Mouse (Mus musculus) ES-E14 (cell line): ENCODE results near the gene Zbtb1. TPM values are rescaled to one million over a fixed set of nuclear protein-coding genes. Genes with fewer than 3 reads are reported as not detected.

Experiments used
- DNase-seq: peaks from one replicate; pipeline ENCODE4 v3.0.0-alpha.2; 2013; ENCODE audit warnings: low read depth, low spot score
- H3K27ac ChIP-seq: 2 replicates; pipeline ENCODE4 v1.5.1; 2012; ENCODE audit warnings: low read depth, mild to moderate bottlenecking, low read length, moderate library complexity, mixed read lengths; ENCODE audit not compliant: poor library complexity, insufficient read depth, severe bottlenecking
- H3K36me3 ChIP-seq: 2 replicates; pipeline ENCODE4 v1.6.1; 2012; ENCODE audit warnings: mild to moderate bottlenecking, low read length, moderate library complexity, mixed read lengths; ENCODE audit not compliant: control insufficient read depth, poor library complexity, insufficient read depth, severe bottlenecking
- H3K4me1 ChIP-seq, 2 experiments: fragments of 150-350 bp in 1 of 2; sonication (generic) in 1 of 2; 2 replicates each; pipeline ENCODE4 v1.6.1; 2012; ENCODE audit warnings: low read length in 2 of 2, mild to moderate bottlenecking in 1 of 2, mixed read lengths in 1 of 2; ENCODE audit not compliant: control insufficient read depth in 2 of 2, insufficient read depth in 2 of 2, poor library complexity in 1 of 2
- H3K4me3 ChIP-seq, 2 experiments: fragments of 150-350 bp in 1 of 2; sonication (generic) in 1 of 2; 2 replicates each; pipeline ENCODE4 v1.5.1; 2012; ENCODE audit warnings: low read length in 2 of 2, low read depth in 1 of 2, mild to moderate bottlenecking in 1 of 2, mixed read lengths in 1 of 2; ENCODE audit not compliant: insufficient read depth in 1 of 2, poor library complexity in 1 of 2, severe bottlenecking in 1 of 2
- H3K9ac ChIP-seq: 2 replicates; pipeline ENCODE4 v1.6.1; 2012; ENCODE audit warnings: low read depth, mild to moderate bottlenecking, low read length, mixed read lengths; ENCODE audit not compliant: poor library complexity, insufficient read depth, severe bottlenecking
- H3K9me3 ChIP-seq: fragments of 150-350 bp; sonication (generic); 2 replicates; pipeline ENCODE4 v1.6.1; 2012; ENCODE audit warnings: low read depth, mild to moderate bottlenecking, low read length; ENCODE audit not compliant: control insufficient read depth, insufficient read depth
- CHD2 ChIP-seq: IDR thresholded peaks from 2 replicates; pipeline ENCODE4 v1.6.1; 2014; ENCODE audit warnings: mild to moderate bottlenecking, low read depth, low read length, inconsistent platforms
- HCFC1 ChIP-seq: IDR thresholded peaks from 2 replicates; pipeline ENCODE4 v1.6.1; 2012; ENCODE audit warnings: low read length, inconsistent platforms, borderline replicate concordance; ENCODE audit not compliant: insufficient read depth
- MAFK ChIP-seq: IDR thresholded peaks from 2 replicates; pipeline ENCODE4 v1.6.1; 2014; ENCODE audit warnings: mild to moderate bottlenecking, low read depth, low read length, inconsistent platforms; ENCODE audit not compliant: insufficient read depth
- ZC3H11A ChIP-seq: IDR thresholded peaks from 2 replicates; pipeline ENCODE4 v1.6.1; 2012; ENCODE audit warnings: low read depth, mild to moderate bottlenecking, inconsistent platforms, low read length, borderline replicate concordance
- ZNF384 ChIP-seq: IDR thresholded peaks from 2 replicates; pipeline ENCODE4 v1.6.1; 2012; ENCODE audit warnings: low read depth, low read length, inconsistent platforms
- in situ Hi-C, 2 experiments: fragments of 600-800 bp; cut with MboI; formaldehyde crosslinking; loops; one replicate each; pipeline ENCODE4 v1.15.1; 2025; ENCODE audit warnings: low sequenced_read_pairs in 2 of 2, inconsistent platforms in 1 of 2; ENCODE audit not compliant: unreplicated experiment in 2 of 2
- total RNA-seq: library from RNA; depleted of rRNA; stranded (reverse); fragments of 300-350 nt; gene quantifications from 2 replicates; pipeline ENCODE4 v1.2.3, GENCODE M21; 2012

Gene Zbtb1
- total RNA-seq, 1 experiment = 4.5 TPM

- Histone ChIP-seq H3K36me3 (peaks cover under 1% of the 10 kb centered on the region; the same call in 1 of the 2 replicates), H3K9me3 (no peaks in the 10 kb centered on the region), H3K4me3 (no peak overlapping the region; a peak in 1 of 4 replicates), H3K27ac (no peak overlapping the region), H3K4me1 (peaks cover 16 to 22% of the 10 kb centered on the region in 2 experiments; a peak in 2 of 4 replicates), H3K9ac (no peak overlapping the region)
- TF ChIP-seq HCFC1 = no peak
- TF ChIP-seq ZC3H11A = no peak
- no peak for TF ChIP-seq ZNF384
- no peak for TF ChIP-seq CHD2
- TF ChIP-seq MAFK = no peak
- DNase-seq = no peak
- in situ Hi-C loops = no loop called here
Measured at GRCm38 (mm10) chr12:76380151-76380550, 10.1 kb downstream of the Zbtb1 start.

GRCm38 (mm10) chr12:76385342-76385741 is 15.3 kb downstream of the Zbtb1 start:
- no peaks in the 10 kb centered on the region for H3K9me3 ChIP-seq
- no peak for DNase-seq
- peaks cover 11% of the 10 kb centered on the region for H3K36me3 ChIP-seq
- peaks cover 2 to 10% of the 10 kb centered on the region in 2 experiments; a peak in 2 of 4 replicates for H3K4me1 ChIP-seq
- TF ChIP-seq ZNF384 = no peak
- no peak for TF ChIP-seq CHD2
- TF ChIP-seq MAFK = no peak
- TF ChIP-seq HCFC1 = no peak
- TF ChIP-seq ZC3H11A = no peak
- H3K9ac ChIP-seq = no peak overlapping the region
- in situ Hi-C loops = no loop called here
- no peak overlapping the region for H3K27ac ChIP-seq
- H3K4me3 ChIP-seq = no peak overlapping the region

DNA sequence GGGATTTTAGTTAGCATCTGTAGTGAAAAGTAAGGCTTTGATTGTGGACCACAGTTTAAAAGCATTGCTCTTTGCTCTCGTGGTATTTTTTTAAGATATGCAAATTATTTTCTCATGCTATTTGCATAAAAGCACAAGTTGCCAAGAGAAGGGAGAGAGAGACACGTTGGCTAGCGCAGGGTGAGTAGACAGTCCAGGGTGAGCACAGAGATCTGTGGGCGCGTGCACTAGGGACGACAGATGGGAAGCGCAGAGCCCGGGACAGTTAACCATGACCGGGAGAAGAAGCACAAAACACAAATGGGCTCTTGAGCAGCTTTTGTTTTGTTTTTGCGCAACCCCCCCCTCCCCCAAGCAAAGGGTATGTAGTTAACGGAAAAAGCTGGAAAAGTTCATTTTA is 18.7 kb downstream of the Zbtb1 start:
- DNase-seq = no peak
- Histone ChIP-seq H3K9ac (no peak overlapping the region), H3K36me3 (peaks cover 11% of the 10 kb centered on the region), H3K9me3 (no peaks in the 10 kb centered on the region), H3K4me3 (no peak overlapping the region), H3K4me1 (peaks cover 0 to 7% of the 10 kb centered on the region in 2 experiments; a peak in 1 of 4 replicates), H3K27ac (no peak overlapping the region)
- in situ Hi-C loops = no loop called here
- TF ChIP-seq CHD2 = no peak
- no peak for TF ChIP-seq HCFC1
- no peak for TF ChIP-seq MAFK
- TF ChIP-seq ZNF384 = no peak
- no peak for TF ChIP-seq ZC3H11A

DNA sequence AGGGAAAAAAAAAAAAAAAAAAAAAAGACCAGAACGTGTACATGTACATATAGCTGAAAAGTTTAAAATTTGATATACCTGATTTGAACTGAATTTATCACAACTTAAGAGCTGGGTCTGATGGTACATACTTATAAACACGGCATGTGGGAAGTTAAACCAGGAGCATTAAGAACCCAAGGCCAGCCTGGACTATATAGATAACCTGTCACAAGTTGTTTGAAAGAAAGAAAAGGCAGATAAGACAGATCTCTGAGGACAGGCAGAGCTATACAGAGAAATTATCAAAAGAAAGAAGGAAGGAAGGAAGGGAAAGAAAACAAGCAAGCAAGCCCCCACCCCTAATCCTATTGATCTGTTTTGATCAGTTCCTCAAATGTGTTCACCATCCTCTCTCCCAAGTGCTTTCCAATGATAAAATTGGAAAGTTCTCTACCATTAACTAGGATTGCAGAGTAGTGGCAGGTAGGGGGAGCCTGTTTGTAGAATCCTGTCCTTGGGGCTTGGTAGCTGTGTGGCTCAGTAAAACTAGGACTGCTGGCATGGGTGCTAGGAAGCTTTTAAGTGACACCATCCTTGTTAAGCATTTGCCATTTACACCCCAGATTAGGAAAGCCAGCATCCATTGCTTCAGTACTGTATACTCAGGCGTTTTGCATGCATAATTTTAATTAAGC is 21.7 kb downstream of the Zbtb1 start:
- TF ChIP-seq CHD2 (no peak), ZNF384 (no peak), HCFC1 (no peak), MAFK (no peak), ZC3H11A (no peak)
- DNase-seq = no peak
- no peak overlapping the region for H3K9ac ChIP-seq

GRCm38 (mm10) chr12:76392979-76393378 is 22.9 kb downstream of the Zbtb1 start:
- Histone ChIP-seq H3K4me3 (no peak overlapping the region), H3K27ac (no peak overlapping the region), H3K9ac (no peak overlapping the region), H3K36me3 (no peaks in the 10 kb centered on the region), H3K9me3 (no peaks in the 10 kb centered on the region), H3K4me1 (no peaks in the 10 kb centered on the region)
- DNase-seq = no peak
- in situ Hi-C loops = no loop called here
- TF ChIP-seq HCFC1 = no peak
- no peak for TF ChIP-seq ZC3H11A
- TF ChIP-seq CHD2 = no peak
- TF ChIP-seq ZNF384 = no peak

More for the DNA sequence above, 21.7 kb downstream of the Zbtb1 start:
- Histone ChIP-seq H3K36me3 (peaks cover 3% of the 10 kb centered on the region; the same call in 1 of the 2 replicates), H3K27ac (no peak overlapping the region), H3K4me1 (no peaks in the 10 kb centered on the region), H3K4me3 (no peak overlapping the region), H3K9me3 (no peaks in the 10 kb centered on the region)
- in situ Hi-C loops = no loop called here
